Mouse (Mus musculus) thymus, adult 2 months (tissue): ENCODE measurements around the gene Adh1.

Experiments
- CTCF ChIP-seq: fragments of 200-500 bp; IDR thresholded peaks from 2 replicates; pipeline ENCODE4 v1.5.1; 2012; ENCODE audit warnings: mild to moderate bottlenecking, control low read depth, low read length, moderate library complexity, borderline replicate concordance; ENCODE audit not compliant: control insufficient read depth, poor library complexity, insufficient read depth; ENCODE audit errors: extremely low read depth
- POLR2A ChIP-seq: fragments of 200-500 bp; IDR thresholded peaks from 2 replicates; pipeline ENCODE4 v1.6.1; 2012; ENCODE audit warnings: mild to moderate bottlenecking, low read length, control low read depth, moderate library complexity; ENCODE audit not compliant: control insufficient read depth, poor library complexity, insufficient read depth; ENCODE audit errors: extremely low read depth

- TF ChIP-seq CTCF: no peak
- TF ChIP-seq POLR2A: no peak
Observed at GRCm38 (mm10) chr3:138238046-138238445, 22.7 kb upstream of the Adh1 start.
